Mouse (Mus musculus): Measurements from ENCODE around the gene Apol6.
A peak's percentile ranks its signal among the peaks of the same experiment; 100 is the strongest.

Apol6 gene

GRCm38 (mm10) chr15:77068439-77068861 is 23.9 kb downstream of the Apol6 start:
- DNase-seq (ENCODE audit: inconsistent age in 2 of 2, low spot score in 1 of 2): peak in 1 of 2 experiments; percentile 51

- DNase-seq (ENCODE audit: inconsistent age in 2 of 2, low spot score in 1 of 2): peak; percentile 46 to 73
Measured at GRCm38 (mm10) chr15:77069019-77069418, 24.5 kb downstream of the Apol6 start.

- DNase-seq (ENCODE audit: inconsistent age in 2 of 2, low spot score in 1 of 2): no peak
Measured at GRCm38 (mm10) chr15:77070745-77071268, 26.3 kb downstream of the Apol6 start.

GRCm38 (mm10) chr15:77071501-77071900 is 27.0 kb downstream of the Apol6 start:
- DNase-seq (ENCODE audit: inconsistent age in 2 of 2, low spot score in 1 of 2): peak; percentile 42 to 71

GRCm38 (mm10) chr15:77072556-77073163 is 28.1 kb downstream of the Apol6 start:
- no peak for DNase-seq (ENCODE audit: inconsistent age in 2 of 2, low spot score in 1 of 2)

- DNase-seq (ENCODE audit: inconsistent age in 2 of 2, low spot score in 1 of 2): peak; percentile 64 to 69
Measured at GRCm38 (mm10) chr15:77076523-77076922, 32.0 kb downstream of the Apol6 start.

GRCm38 (mm10) chr15:77077906-77078305 is 33.4 kb downstream of the Apol6 start:
- no peak for DNase-seq (ENCODE audit: inconsistent age in 2 of 2, low spot score in 1 of 2)

GRCm38 (mm10) chr15:77078786-77079185 is 34.3 kb downstream of the Apol6 start:
- no peak for DNase-seq (ENCODE audit: inconsistent age in 2 of 2, low spot score in 1 of 2)

- DNase-seq (ENCODE audit: inconsistent age in 2 of 2, low spot score in 1 of 2): peak in 1 of 2 experiments; percentile 29
Measured at GRCm38 (mm10) chr15:77079256-77079822, 34.8 kb downstream of the Apol6 start.

GRCm38 (mm10) chr15:77079890-77080361 is 35.4 kb downstream of the Apol6 start:
- peak; percentile 37 to 76 for DNase-seq (ENCODE audit: inconsistent age in 2 of 2, low spot score in 1 of 2)

- DNase-seq (ENCODE audit: inconsistent age in 2 of 2, low spot score in 1 of 2): peak; percentile 39 to 74
Measured at GRCm38 (mm10) chr15:77080684-77081254, 36.2 kb downstream of the Apol6 start.

- peak; percentile 84 to 92 for DNase-seq (ENCODE audit: inconsistent age in 2 of 2, low spot score in 1 of 2)
Measured at GRCm38 (mm10) chr15:77081454-77081853, 36.9 kb downstream of the Apol6 start.

GRCm38 (mm10) chr15:77085818-77086217 is 41.3 kb downstream of the Apol6 start:
- DNase-seq (ENCODE audit: inconsistent age in 2 of 2, low spot score in 1 of 2): peak; percentile 90 to 96

- DNase-seq (ENCODE audit: inconsistent age in 2 of 2, low spot score in 1 of 2): peak in 1 of 2 experiments; percentile 54
Measured at GRCm38 (mm10) chr15:77086488-77086887, 42.0 kb downstream of the Apol6 start.

GRCm38 (mm10) chr15:77089249-77089648 is 44.7 kb downstream of the Apol6 start:
- no peak for DNase-seq (ENCODE audit: inconsistent age in 2 of 2, low spot score in 1 of 2)

GRCm38 (mm10) chr15:77090531-77090930 is 46.0 kb downstream of the Apol6 start:
- no peak for DNase-seq (ENCODE audit: inconsistent age in 2 of 2, low spot score in 1 of 2)

GRCm38 (mm10) chr15:77091394-77091793 is 46.9 kb downstream of the Apol6 start:
- DNase-seq (ENCODE audit: inconsistent age in 2 of 2, low spot score in 1 of 2): no peak

GRCm38 (mm10) chr15:77094431-77094830 is 49.9 kb downstream of the Apol6 start:
- DNase-seq (ENCODE audit: inconsistent age in 2 of 2, low spot score in 1 of 2): no peak

- peak; percentile 79 to 91 for DNase-seq (ENCODE audit: inconsistent age in 2 of 2, low spot score in 1 of 2)
Measured at GRCm38 (mm10) chr15:77095216-77095615, 50.7 kb downstream of the Apol6 start.

GRCm38 (mm10) chr15:77097358-77097757 is 52.8 kb downstream of the Apol6 start:
- no peak for DNase-seq (ENCODE audit: inconsistent age in 2 of 2, low spot score in 1 of 2)

- no peak for DNase-seq (ENCODE audit: inconsistent age in 2 of 2, low spot score in 1 of 2)
Measured at GRCm38 (mm10) chr15:77099756-77100155, 55.2 kb downstream of the Apol6 start.

- no peak for DNase-seq (ENCODE audit: inconsistent age in 2 of 2, low spot score in 1 of 2)
Measured at GRCm38 (mm10) chr15:77102685-77103084, 58.2 kb downstream of the Apol6 start.

Data from adrenal gland, adult (tissue).